Mouse (Mus musculus) monocyte, adult 5-6 weeks (primary cell): ENCODE data around the gene Chsy1. TPM values are rescaled to one million over a fixed set of nuclear protein-coding genes. Genes with fewer than 3 reads are reported as not detected.

Experiments used
- ATAC-seq: fragments of 153-309, 156-312 bp; replicated peaks from 2 replicates; pipeline ENCODE4 v1.8.0; 2017; ENCODE audit warnings: mild to moderate bottlenecking; ENCODE audit not compliant: low TSS enrichment, insufficient number of reproducible peaks, severe bottlenecking, poor library complexity, low FRiP score
- total RNA-seq: library from RNA; stranded (forward); fragments of 200-1000, 200-491, 200-594 nt; gene quantifications from 3 replicates; pipeline ENCODE4 v1.2.3, GENCODE M21; 2017

Gene Chsy1
- total RNA-seq, 1 experiment from 2014 or later: 91.3 TPM

DNA sequence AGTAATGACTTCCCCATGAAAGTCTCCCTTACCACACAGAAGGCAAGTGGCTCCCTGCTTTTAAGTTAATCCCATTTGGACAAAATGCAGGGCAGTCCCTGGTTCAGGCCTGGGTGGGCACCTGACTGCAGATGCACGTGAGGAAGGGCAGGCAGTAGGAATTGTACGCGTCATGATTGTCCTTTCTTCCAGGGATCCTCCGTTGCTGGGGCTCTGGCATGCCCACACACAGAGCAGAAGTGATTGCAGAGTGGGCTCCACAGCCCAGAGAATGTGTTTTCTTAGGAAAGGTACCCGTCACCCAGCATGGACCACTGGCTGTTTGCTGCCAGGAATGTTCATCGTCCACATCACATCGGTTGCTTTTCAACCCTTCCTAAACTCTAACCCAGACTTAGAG lies 53.2 kb downstream of the Chsy1 start:
- no peak for ATAC-seq

DNA sequence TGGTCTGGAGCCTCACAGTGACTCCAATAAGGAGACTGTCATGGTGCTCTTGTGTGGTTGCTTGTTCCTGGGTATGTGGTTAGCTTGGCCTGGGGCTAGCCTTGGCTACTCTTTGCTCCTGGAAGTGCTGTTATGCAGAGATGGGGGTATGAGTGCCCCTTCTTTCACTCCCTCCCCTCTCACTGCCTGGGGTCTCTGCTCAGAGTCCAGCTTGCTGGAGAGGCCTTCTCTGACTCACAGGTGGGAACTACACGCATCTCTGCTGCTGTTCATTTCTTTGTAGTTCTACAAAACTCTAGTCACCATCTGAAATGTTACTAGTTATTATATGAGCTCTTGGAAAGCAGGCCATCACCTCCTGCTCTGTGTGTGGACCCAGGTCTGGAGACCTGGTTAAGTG lies 53.7 kb downstream of the Chsy1 start:
- no peak for ATAC-seq

DNA sequence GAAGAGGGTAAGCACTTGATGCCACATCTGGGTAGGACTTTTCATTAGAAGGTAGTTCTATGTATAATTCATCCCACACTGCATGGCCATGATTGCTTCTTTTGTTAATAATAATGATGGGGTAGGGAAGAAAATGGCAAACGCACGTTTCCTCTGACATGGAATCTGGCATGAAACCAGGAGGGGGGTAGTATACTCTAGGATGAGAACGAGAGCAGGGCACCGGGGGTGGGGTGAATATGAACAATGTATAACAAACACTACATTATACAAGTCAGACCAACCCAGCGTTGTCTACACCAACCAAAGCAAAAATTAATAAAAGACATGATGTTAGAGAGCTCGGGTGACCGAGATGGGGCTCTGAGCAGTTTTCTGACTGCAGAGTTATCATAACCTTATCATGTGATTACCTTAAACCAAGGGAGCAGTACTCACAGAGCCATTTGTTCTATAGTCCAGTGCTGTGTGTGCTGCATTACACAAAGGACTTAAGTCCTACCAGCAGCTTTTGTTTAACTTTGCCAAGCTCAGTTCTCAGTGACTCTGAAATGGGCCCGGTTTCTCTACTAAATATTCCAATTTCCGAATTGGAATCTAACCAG lies 55.2 kb downstream of the Chsy1 start:
- ATAC-seq: no peak

DNA sequence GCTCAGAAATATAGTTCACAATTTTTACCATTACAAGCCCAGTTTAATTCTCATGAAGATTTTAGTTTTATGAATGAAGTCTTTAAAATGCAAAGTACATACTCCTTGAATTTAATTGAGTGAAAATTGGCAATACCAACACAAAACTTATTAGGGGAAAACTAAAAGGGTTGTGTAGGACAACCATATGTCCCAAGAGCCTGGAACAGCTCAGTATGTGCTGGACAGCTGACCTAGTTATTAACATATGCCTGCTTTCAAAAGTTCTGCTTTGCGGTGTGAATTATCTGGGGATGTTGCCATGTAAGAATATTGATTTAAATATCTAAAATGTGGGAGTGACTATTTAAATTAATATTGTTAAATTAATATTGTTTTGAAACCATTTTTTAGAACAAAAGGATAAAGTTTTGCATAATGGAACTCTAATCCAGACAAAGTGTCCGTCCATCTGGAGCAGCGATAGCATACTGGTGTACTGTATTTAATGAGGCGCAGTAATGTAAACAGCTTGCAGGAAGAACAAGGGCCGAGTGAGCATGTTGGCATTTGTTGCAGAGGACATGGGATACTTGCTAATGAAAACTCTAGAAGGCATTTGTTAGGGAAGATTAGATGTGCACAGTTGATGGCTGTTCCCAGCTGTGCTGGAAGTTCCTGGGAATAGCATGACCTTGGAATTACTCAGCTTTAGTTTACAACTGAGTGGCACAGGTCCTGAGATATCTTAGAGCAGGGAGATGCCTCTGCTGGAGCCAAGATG lies 55.9 kb downstream of the Chsy1 start:
- ATAC-seq: no peak

DNA sequence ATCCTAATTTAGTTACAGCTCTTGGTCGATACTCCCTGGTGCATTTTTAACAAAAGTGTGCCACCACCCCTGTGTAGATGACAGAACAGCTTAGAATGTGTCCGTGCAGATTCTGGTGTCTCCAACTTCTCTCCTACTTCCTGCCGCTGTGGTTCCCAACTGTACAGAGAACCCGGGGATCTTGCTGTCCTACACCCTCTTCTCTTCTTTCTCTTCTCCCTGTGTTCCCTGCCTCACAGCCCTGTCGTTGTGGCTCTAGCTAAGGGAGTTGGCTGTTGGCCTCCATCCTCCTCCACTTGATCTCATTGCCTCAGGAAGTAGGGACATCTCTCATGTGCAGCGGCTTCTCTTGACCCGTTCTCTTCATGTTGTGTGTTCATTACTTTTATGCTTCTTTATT lies 59.6 kb downstream of the Chsy1 start:
- no peak for ATAC-seq

DNA sequence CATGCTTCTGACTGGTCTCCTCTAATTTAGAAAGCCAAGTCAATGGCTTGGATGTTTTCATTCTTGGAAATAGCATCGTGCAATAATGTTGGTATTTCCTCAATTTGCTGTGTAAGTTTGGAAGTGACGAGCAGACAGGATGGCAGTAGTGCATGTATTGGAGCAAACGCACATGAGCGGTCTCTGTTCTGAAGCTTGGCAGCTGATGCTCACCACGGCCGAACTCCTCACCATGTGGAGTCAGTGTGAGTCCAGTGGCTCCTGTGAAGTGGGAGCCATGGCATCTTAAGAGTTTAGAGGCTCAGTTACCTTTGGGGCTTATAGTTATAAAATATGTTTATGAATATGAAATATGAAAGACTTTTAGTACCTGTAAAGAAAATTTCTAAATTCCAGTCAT lies 60.2 kb downstream of the Chsy1 start:
- no peak for ATAC-seq

DNA sequence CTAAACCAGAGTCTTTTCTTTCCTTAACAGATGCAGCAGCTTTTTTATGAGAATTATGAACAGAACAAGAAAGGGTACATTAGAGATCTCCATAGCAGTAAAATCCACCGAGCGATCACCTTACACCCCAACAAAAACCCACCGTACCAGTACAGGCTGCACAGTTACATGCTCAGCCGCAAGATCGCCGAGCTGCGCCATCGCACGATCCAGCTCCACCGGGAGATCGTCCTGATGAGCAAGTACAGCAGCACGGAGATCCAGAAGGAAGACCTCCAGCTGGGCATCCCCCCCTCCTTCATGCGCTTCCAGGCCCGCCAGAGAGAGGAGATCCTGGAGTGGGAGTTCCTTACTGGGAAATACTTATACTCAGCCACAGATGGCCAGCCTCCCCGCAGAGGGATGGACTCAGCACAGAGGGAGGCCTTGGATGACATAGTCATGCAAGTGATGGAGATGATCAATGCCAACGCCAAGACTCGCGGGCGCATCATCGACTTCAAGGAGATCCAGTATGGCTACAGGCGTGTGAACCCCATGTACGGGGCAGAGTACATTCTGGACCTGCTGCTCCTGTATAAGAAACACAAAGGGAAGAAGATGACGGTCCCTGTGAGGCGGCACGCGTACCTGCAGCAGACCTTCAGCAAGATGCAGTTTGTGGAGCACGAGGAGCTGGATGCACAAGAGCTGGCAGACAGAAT lies 61.6 kb downstream of the Chsy1 start:
- no peak for ATAC-seq

DNA sequence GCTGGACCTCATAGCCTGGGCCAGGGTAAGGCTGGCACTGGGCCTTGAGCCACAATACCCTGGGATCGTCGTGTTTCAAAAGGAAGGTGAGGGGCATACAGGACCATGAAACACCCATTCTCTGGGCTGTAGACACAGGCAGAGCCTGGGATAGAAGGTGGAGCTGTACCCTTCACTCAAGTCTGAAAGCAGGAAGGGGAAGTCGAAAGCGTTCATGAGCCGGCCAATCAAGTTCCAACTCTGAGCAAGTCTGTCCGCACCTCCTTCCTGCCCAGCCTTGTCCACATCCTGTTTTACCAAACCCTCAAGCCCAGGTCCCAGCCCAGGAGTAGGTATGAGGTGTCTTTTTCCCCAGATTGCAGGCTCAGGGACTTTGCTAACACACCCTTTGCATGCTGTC lies 66.4 kb downstream of the Chsy1 start:
- ATAC-seq: peak; percentile 81

DNA sequence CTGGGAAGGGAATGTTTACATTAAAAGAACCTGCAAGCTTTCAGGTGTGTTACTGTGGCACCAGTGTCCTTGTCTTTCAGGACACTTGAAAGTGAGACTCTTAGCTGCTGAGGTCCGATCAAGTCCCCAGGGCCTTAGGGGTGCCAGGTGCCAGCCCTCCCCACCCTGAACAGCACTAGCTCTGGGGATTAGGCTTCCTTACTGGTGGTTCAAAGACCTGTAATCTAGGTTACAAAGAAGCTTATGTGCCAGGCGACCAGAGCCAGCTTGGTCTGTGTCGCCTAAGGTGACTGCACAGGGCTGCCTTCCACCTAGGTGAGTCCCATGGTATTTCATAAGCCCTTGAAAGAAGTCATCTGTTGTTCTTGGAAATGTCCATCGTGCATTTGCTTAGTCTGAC lies 66.9 kb downstream of the Chsy1 start:
- no peak for ATAC-seq

DNA sequence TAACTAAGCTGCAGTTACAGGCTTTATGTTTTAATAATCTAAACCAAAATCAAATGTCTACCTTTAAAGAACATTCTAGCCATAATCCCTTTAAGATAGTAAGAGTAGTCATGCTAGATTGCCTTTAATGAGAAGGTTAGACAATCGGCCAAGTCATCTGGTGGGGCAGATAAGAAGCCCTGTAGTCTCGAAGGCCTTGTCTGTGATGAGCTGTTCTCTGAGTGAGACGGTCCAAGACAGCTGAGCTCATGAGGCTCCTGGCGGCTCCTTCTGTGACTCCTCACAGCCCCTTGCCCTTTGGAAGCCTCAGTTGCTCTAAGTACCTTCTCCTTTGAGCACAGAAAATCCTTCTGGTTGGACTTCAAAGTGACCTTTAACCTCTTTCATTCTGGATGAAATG lies 67.6 kb downstream of the Chsy1 start:
- ATAC-seq: no peak

DNA sequence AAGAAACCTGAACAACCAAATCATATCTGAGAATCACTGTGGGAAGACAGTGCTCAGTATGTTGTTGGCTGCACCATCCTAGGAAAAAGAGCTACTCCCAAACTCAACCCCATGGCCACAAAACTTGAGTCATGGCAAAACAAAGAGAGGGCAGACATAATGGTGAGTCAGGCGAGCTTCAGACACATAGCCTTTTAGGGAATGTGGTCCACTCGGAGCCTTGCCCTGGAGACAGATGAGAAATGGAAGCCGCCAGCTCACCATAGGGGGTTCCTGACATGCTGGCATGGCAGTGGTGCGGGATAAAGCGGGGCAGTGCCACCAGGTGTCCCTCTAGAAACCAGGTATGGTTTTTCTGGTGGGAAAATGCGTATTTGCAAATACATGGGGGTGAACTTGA lies 68.8 kb downstream of the Chsy1 start:
- ATAC-seq: no peak

DNA sequence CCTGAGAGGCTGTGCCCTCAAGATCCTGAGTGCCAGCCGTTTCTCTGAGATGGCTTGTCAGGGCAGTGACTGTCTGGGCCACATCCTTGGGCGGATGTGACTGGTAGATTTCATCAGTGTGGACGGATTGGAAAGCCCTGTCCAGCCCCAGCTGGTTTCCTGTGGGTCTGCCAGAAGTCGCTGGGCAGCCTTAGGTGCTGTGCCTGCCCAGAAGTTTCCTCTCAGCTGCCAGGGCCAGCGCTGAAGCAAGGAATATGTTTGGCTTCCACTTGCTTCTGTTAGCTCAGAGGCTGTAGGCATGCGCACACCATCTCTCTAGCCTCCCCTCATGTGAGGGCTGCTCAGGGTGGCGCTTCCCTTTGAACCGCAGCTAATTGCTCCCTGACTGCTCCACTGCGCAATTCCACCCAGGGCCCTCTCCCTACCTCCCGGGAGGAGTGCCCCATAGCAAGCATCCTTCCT lies 69.8 kb downstream of the Chsy1 start:
- ATAC-seq: peak; percentile 19; the same call in 1 of the 2 replicates

DNA sequence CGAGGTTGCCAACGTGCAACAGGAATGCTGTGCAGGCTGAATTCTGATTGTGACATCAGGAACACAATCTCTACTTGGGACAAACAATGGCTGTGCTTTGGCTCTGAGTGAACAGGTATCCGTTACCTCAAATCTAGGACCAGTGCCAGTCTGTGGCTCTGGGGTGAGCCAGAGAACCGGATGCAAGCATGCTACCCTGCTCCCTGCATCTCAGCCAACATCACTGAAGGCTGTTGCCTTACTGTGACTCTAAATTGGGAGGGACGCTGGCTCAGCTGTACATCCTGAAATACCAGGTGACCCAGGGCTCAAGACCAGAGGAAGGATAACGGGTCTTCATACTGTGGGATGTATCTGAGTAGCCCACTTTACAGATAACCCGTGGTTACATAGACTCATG lies 70.4 kb downstream of the Chsy1 start:
- no peak for ATAC-seq

DNA sequence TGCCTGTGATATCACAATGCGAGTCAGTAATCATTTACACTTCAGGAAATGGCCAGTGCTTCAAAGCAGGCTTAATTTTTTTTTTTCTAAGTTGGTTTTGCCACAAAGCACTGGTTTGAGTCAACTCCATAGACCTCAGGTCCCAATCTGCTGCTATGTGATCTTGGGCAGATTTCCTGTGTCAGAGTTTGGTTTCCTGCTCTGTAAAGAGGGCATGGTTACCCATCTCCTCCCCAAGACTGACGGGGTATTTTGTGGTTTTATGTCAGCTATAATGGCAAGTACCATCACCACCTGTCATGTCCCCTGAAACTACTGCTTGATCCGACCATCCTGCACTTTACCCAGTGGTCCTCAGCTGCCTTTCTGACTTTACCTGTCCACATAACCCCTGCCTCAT lies 70.9 kb downstream of the Chsy1 start:
- ATAC-seq: peak; percentile 7

DNA sequence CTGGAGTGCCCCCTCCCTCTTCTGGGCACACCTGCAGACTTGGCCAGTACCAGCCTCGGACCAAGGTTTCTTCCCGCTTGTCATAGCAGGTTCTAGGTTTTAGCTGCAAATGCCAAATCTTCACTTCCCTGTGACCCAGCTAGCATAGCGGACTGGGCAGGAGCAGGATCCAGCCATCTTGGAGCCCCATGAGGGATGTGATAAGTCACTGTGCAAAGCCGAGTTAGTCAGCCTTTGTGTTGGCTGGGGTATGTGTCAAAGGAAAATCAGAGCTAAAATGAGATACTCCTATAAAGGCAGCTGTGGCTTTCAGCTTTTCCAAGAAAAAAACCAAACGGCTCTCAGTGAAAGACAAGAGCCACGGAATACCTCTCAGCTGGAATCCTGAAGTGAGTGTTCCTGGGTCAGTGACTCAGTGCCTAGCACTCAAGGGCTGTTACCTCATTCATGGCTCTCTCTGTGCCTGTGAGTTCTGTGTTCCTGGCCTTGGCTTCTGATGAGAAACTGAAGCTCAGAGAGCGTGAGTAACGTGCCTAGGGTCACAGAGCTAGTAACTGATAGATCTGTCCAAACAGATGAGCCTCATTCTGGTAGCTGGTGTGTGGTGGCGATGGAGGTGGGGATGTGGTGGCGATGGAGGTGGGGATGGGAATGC lies 71.5 kb downstream of the Chsy1 start:
- ATAC-seq: no peak

DNA sequence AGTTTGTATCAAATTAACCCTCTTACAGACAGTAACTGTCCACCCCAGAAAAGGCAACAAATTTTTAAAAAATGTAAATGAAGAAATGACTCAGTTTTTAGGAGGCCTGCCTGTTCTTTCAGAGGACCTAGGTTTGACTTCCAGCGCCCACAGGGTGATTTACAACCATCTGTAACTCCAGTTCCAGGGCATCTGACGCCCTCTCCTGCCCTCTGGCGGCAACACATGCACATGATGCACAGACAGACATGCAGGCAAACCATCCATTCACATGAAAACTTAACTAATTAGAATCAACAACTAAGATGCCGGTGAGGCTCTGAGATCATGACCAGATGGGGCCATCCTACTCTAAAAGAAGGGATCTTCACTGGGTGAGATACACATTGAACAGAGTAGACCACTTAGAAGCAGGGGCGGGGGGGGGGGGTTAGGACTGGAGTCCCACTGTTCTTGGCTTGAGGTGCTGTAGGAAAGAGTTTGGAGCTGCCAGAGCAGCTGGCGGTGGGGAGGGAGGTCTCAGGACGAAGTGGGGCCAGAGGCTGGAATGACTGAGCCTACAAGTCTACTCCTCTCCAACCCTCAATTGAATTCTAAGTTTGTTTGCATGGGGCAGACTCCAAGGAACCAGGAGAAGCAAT lies 72.9 kb downstream of the Chsy1 start:
- ATAC-seq: no peak

DNA sequence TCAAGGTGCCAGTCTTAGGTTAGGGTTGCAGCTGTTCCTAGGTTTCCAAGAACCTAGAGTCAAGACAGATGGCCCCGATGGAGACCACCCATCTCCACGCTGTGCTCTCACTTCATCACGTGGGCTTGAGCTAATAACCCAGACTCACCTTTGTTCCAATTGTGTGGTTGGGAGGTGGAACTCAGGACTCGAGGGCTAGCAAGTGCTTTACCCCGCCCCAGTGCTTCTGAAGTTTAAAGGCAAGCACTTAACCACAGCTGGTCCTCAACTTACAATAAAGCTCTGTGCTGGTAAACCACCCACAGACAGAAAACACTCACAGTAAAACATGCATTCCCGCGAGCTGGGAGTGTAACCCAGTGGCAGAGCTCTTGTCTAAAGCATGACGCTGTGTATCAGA lies 74.1 kb downstream of the Chsy1 start:
- ATAC-seq: no peak

DNA sequence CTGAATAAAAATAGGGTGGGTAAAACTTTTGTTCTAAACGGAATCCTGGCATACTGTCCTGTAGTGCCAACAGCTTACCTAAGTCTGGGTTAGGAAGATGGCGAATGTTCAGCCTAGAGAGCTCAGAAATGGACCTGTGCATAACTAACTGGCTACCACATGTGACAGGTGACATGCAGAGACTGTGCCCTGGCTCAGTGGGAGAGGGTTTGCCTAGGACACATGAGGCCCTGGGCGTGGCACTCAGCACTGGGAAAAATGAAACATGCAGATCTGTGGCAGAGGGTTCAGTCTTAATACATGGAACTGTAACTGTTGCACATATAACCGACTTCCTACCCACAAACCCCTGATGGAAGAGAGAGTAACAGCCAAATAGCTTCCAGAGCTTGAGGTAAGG lies 74.7 kb downstream of the Chsy1 start:
- ATAC-seq: no peak

DNA sequence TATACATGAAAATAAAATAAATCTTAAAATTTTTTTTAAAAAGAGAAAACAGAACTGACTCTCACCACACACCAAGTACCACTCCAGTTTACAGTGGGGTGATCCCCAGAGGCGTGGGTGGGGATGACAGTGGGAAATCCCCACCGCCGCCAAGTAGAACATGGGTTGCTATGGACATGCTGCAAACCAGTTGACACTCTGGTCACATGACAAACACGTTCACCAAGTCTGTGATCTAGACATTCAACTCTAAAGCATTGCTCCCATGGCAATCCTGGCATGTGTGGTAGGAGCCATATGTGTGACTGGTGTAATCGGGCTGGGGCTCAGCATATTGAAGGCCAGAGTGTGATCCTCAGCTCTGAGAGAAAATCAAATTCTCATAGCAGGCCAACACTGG lies 76.1 kb downstream of the Chsy1 start:
- peak; percentile 62 for ATAC-seq
